Mouse (Mus musculus) effector memory CD4-positive, alpha-beta T cell, adult 7 months (primary cell): ENCODE measurements around the gene Dexi. TPM values are rescaled to one million over a fixed set of nuclear protein-coding genes. Genes with fewer than 3 reads are reported as not detected.

Experiments used
- polyA plus RNA-seq: library from polyadenylated mRNA; unstranded; fragments of 100-300 nt; shearing (Covaris generic); gene quantifications from one replicate; pipeline ENCODE4 v1.2.1, GENCODE M21; 2017

Dexi gene
- 13.1 TPM for polyA plus RNA-seq

GRCm38 (mm10) chr16:10542698-10543365 is at the start of gene Dexi:
Dexi (minus strand) TSS chr16:10543054.

GRCm38 (mm10) chr16:10544995-10545622 is 2.3 kb upstream of the Dexi start, which contains the start of gene Clec16a:
Clec16a (plus strand) TSS chr16:10545339.

GRCm38 (mm10) chr16:10479857-10480256 is 63.0 kb downstream of the Dexi start, which contains the start of gene Ciita:
Ciita (plus strand) TSS chr16:10480059.

Other genes starting within 250 kb of the Dexi start
- gene Emp2, start 229.1 kb downstream of the Dexi start, polyA plus RNA-seq, result not detected
- not detected for gene Tekt5, start 147.6 kb downstream of the Dexi start, polyA plus RNA-seq
- 71.6 TPM for gene Nubp1, start 131.1 kb downstream of the Dexi start, polyA plus RNA-seq
- 4.1 TPM for gene Tvp23a, start 95.7 kb downstream of the Dexi start, polyA plus RNA-seq
- 0.46 TPM for gene Ciita, start 63.0 kb downstream of the Dexi start, polyA plus RNA-seq
- gene Clec16a, start 2.3 kb upstream of the Dexi start, polyA plus RNA-seq, result 15.5 TPM
- 47.4 TPM for gene Socs1, start 242.5 kb upstream of the Dexi start, polyA plus RNA-seq
- gene Tnp2, start 245.6 kb upstream of the Dexi start, polyA plus RNA-seq, result 0.98 TPM
- not detected for gene Prm3, start 247.9 kb upstream of the Dexi start, polyA plus RNA-seq